ENCODE assay signal across 9 mouse cellular contexts in genomic region chr9:69948964-69949363, GRCm38 (mm10). TPM values are rescaled to one million over a fixed set of nuclear protein-coding genes. Genes with fewer than 3 reads are reported as not detected.
DNase-seq lines count a peak whose midpoint lies in the region; ATAC-seq lines count a peak whose summit lies in the region.
"Had no signal": no experiment of that assay in that cellular context is flagged by ENCODE, and none has a peak within 500 bp of the region (broad histone marks: within the 10 kb centered on the region; RNA-seq: fewer than 3 reads in every experiment).

No protein-coding gene starts in this region.

- H3K4me1 ChIP-seq in heart, embryonic 10.5 days, result no peaks in the 10 kb centered on the region
- no peaks in the 10 kb centered on the region for H3K4me1 ChIP-seq in midbrain, embryonic 14.5 days (ENCODE audit: control insufficient read depth, insufficient read depth, low read length)
- H3K4me1 ChIP-seq: neural tube, embryonic 12.5 days had no signal

- H3K27me3 ChIP-seq in heart, embryonic 10.5 days (ENCODE audit: insufficient read depth, poor library complexity, severe bottlenecking), result no peaks in the 10 kb centered on the region
- no peaks in the 10 kb centered on the region for H3K27me3 ChIP-seq in midbrain, embryonic 14.5 days (ENCODE audit: control insufficient read depth, insufficient read depth, low read length)
- H3K27me3 ChIP-seq: neural tube, embryonic 12.5 days had no signal

- H3K36me3 ChIP-seq in heart, embryonic 10.5 days, result no peaks in the 10 kb centered on the region
- H3K36me3 ChIP-seq in midbrain, embryonic 14.5 days (ENCODE audit: control insufficient read depth, insufficient read depth, low read length), result no peaks in the 10 kb centered on the region
- H3K36me3 ChIP-seq: neural tube, embryonic 12.5 days had no signal

- no peak overlapping the region for H3K27ac ChIP-seq in heart, embryonic 10.5 days
- no peak overlapping the region for H3K27ac ChIP-seq in midbrain, embryonic 14.5 days (replicated peaks; ENCODE audit: low read depth, low read length)
- H3K27ac ChIP-seq: neural tube, embryonic 12.5 days had no signal

- H3K9me3 ChIP-seq in heart, embryonic 10.5 days, result no peaks in the 10 kb centered on the region
- H3K9me3 ChIP-seq in midbrain, embryonic 14.5 days (ENCODE audit: control insufficient read depth, low read length), result no peaks in the 10 kb centered on the region
- H3K9me3 ChIP-seq: neural tube, embryonic 12.5 days had no signal

- DNase-seq in layer of hippocampus, postnatal 10 days (ENCODE audit: low spot score in 2 of 2), result peak; percentile 6 to 26
- DNase-seq in layer of hippocampus, adult 18-20 months (ENCODE audit: low spot score in 2 of 2), result no peak
- peak; percentile 84 for DNase-seq in ES-CJ7 (ENCODE audit: low read depth, low spot score)
- DNase-seq in brain, adult 2 months (ENCODE audit: low read depth, low spot score), result peak; percentile 38
- peak; percentile 78 for DNase-seq in heart, embryonic 10.5 days (ENCODE audit: low spot score)
- peak; percentile 54 for DNase-seq in lung, postnatal 10 days
- peak; percentile 17 to 51 for DNase-seq in spleen, postnatal 14 days (ENCODE audit: low spot score in 2 of 2)
- DNase-seq in midbrain, embryonic 14.5 days, result no peak

- H3K4me3 ChIP-seq in heart, embryonic 10.5 days, result no peak overlapping the region
- H3K4me3 ChIP-seq in midbrain, embryonic 14.5 days (replicated peaks; ENCODE audit: low read depth, low read length), result no peak overlapping the region
- H3K4me3 ChIP-seq: neural tube, embryonic 12.5 days had no signal

- H3K9ac ChIP-seq in midbrain, embryonic 14.5 days (replicated peaks; ENCODE audit: low read length), result no peak overlapping the region
- H3K9ac ChIP-seq: neural tube, embryonic 12.5 days had no signal

- no peak overlapping the region for H3K4me2 ChIP-seq in midbrain, embryonic 14.5 days (ENCODE audit: low read length)
- H3K4me2 ChIP-seq: neural tube, embryonic 12.5 days had no signal

- 7% methylated on average over 2 of the region's 2 CpGs for WGBS in heart, embryonic 10.5 days
- 19% methylated on average over 2 of the region's 2 CpGs for whole genome bisulfite sequencing in midbrain, embryonic 14.5 days

- no peak for ATAC-seq in midbrain, embryonic 14.5 days (ENCODE audit: low FRiP score, low TSS enrichment)

RNA-seq across cellular contexts. Expression of gene Bnip2, which starts 40.3 kb away (rescaled TPM):
- 10 to 100 TPM; 39.5 to 47.6 TPM for total RNA-seq in layer of hippocampus, postnatal 10 days (2021)
- total RNA-seq in layer of hippocampus, adult 18-20 months (2021), result 10 to 100 TPM; 37.9 to 38.0 TPM
- polyA plus RNA-seq in heart, embryonic 10.5 days (2016; fragmentation: Nextera tagmentation; extraction: Ambion mirVana), result 128 and 132 TPM in 2 replicates
- polyA plus RNA-seq in midbrain, embryonic 14.5 days (2014; fragmentation: Nextera tagmentation; extraction: Ambion mirVana), result 74.8 and 92.8 TPM in 2 replicates

Comparison
In these comparisons a context has a peak if more than half of its experiments do, and no peak if none do; other contexts are left out.
1. DNase-seq: peak in layer of hippocampus, postnatal 10 days (2 of 2), ES-CJ7 (single experiment), brain, adult 2 months (single experiment), heart, embryonic 10.5 days (single experiment), lung, postnatal 10 days (single experiment) and spleen, postnatal 14 days (2 of 2); none in layer of hippocampus, adult 18-20 months (0 of 2) and midbrain, embryonic 14.5 days (single experiment).